Mouse (Mus musculus) neural tube, embryonic 14.5 days (tissue): ENCODE results near the gene Fgfr2. TPM values are rescaled to one million over a fixed set of nuclear protein-coding genes. Genes with fewer than 3 reads are reported as not detected.

Experiments used
- ATAC-seq: fragments of 200-750 bp; cut with Nextera tagmentation; 2 replicates; pipeline ENCODE4 v1.8.0; 2017; ENCODE audit warnings: low read depth, mild to moderate bottlenecking, moderate TSS enrichment, moderate library complexity
- H3K27ac ChIP-seq: fragments of 300-500 bp; sonication (generic); 2 replicates; pipeline ENCODE4 v1.5.1; 2014; ENCODE audit warnings: low read depth, mild to moderate bottlenecking, control low read depth, low read length, moderate library complexity, mixed read lengths
- H3K27me3 ChIP-seq: fragments of 300-500 bp; sonication (generic); 2 replicates; pipeline ENCODE4 v1.6.1; 2014; ENCODE audit warnings: low read length; ENCODE audit not compliant: control insufficient read depth, insufficient read depth
- H3K36me3 ChIP-seq: fragments of 300-500 bp; sonication (generic); 2 replicates; pipeline ENCODE4 v1.6.1; 2014; ENCODE audit warnings: low read length, mixed read lengths; ENCODE audit not compliant: control insufficient read depth, insufficient read depth
- H3K4me1 ChIP-seq: fragments of 300-500 bp; sonication (generic); 2 replicates; pipeline ENCODE4 v1.6.1; 2014; ENCODE audit warnings: low read length; ENCODE audit not compliant: control insufficient read depth, insufficient read depth
- H3K4me2 ChIP-seq: fragments of 300-500 bp; sonication (generic); 2 replicates; pipeline ENCODE4 v1.6.1; 2014; ENCODE audit warnings: mild to moderate bottlenecking, low read depth, low read length, control low read depth
- H3K4me3 ChIP-seq: fragments of 300-500 bp; sonication (generic); 2 replicates; pipeline ENCODE4 v1.5.1; 2014; ENCODE audit warnings: low read depth, low read length, control low read depth, mixed read lengths
- H3K9ac ChIP-seq: fragments of 300-500 bp; sonication (generic); replicated peaks from 2 replicates; pipeline ENCODE4 v1.6.1; 2014; ENCODE audit warnings: low read depth, mild to moderate bottlenecking, control low read depth, low read length, mixed read lengths
- H3K9me3 ChIP-seq: fragments of 300-500 bp; sonication (generic); 2 replicates; pipeline ENCODE4 v1.6.1; 2016; ENCODE audit warnings: low read length; ENCODE audit not compliant: control insufficient read depth
- WGBS: fragments of 180-500 bp; shearing (Covaris S2); extraction: QIAGEN DNeasy Blood & Tissue Kit; methylation state at CpG from one replicate; pipeline ENCODE4 v1.1.7; 2014; 5-methylcytosine and 5-hydroxymethylcytosine counted together
- polyA plus RNA-seq: library from polyadenylated mRNA; unstranded; fragments of >200 nt; fragmentation: Nextera tagmentation; extraction: Ambion mirVana; gene quantifications from 2 replicates; pipeline ENCODE4 v1.2.1, GENCODE M21; 2014

Fgfr2 gene
- polyA plus RNA-seq, 1 experiment from 2014 or later = 28.1 TPM

DNA sequence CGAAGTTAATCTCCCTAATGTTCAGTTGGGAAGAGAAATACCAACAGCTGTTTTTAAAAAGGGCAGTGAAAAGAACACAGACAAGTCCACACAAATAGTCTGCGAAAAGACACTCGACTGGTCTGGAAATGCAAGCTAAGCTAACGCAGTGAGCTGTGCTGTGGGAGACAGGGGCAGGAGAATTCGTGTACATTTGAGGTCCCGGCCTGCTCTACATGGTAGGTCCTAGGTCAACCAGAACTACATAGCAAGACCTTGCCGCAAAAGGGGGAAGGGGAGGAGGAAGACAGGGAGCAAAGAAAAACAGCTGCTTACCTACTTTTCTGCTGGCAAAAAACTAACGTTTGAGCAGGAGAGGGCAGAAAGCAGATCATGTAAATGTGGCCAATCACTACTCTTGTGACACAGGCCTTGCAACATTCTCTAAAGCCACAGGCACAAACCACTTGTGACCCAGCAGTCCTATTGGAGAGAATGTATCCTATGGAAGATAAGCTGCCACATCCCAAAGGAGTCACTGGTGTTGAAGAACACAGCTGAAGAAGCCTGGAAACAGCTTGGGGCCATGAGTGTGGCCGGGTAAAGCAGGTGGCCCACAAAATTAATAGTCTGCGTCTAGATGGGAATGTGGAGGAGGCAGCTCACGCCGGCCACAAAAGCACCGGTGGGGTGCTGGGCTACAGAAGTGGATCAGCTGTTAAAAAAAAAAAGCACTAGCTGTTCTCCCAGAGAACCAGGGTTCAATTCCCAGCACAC lies 396.9 kb downstream of the Fgfr2 start:
- no peak overlapping the region for H3K4me2 ChIP-seq
- no peaks in the 10 kb centered on the region for H3K4me1 ChIP-seq
- H3K27ac ChIP-seq = no peak overlapping the region

DNA sequence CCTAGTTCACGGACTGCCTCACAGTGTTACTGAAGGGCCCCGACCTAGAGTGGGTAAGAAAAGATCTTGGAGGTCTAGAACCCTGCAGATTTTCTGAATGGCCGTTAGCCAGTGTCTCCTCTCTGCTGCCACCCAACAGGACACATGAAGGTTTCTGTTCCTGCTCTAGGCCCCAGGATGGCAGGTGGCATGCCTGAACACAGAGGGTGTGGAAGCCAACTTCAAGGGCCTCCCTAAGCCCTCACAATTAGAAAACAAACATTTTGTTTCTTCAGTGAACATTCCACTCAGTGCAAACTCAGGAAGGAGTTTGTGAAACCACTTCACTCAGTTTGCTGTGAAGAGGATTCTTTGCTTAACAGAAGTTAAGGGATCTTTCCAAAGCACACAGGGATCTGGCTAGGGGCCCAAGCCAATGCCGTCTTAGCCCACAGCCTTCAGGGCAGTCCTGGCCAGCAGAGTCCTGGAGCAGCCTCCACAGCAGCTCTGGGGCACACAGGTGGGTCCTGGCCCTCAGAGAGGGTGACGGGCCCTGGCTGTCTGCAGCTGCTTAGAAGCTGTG lies 398.6 kb downstream of the Fgfr2 start:
- no peaks in the 10 kb centered on the region for H3K36me3 ChIP-seq
- ATAC-seq = no peak
- H3K27ac ChIP-seq = no peak overlapping the region
- no peaks in the 10 kb centered on the region for H3K4me1 ChIP-seq
- H3K4me2 ChIP-seq = no peak overlapping the region
- H3K27me3 ChIP-seq = no peaks in the 10 kb centered on the region
- no peak overlapping the region for H3K9ac ChIP-seq
- H3K9me3 ChIP-seq = no peaks in the 10 kb centered on the region
- WGBS = 87% methylated on average over 5 of the region's 5 CpGs
- no peak overlapping the region for H3K4me3 ChIP-seq

More for the DNA sequence above, 396.9 kb downstream of the Fgfr2 start:
- ATAC-seq = no peak
- Histone ChIP-seq H3K9ac (no peak overlapping the region), H3K9me3 (no peaks in the 10 kb centered on the region), H3K27me3 (no peaks in the 10 kb centered on the region), H3K36me3 (no peaks in the 10 kb centered on the region), H3K4me3 (no peak overlapping the region)
- WGBS = 63% methylated on average over 13 of the region's 13 CpGs

DNA sequence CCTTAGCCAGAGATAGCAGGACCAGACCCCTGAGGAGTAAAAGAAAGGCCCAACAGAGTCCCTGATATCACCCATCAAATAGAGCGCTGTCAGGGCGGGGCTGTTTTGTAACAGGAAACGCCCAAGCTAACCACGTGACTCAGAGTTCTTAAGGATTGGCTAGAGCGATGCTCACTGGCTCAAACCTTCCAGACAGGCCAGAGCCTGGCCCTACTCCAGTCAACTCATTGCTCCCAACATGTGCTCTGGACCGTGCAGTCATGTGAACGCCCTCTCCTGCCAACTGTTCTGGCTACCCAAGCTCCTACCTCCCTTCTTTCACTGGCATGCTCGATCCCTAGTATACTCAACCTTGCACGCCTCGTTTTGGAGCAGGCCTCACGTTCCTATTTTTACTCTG lies 399.2 kb downstream of the Fgfr2 start:
- ATAC-seq = no peak
- H3K4me1 ChIP-seq = no peaks in the 10 kb centered on the region
- no peaks in the 10 kb centered on the region for H3K36me3 ChIP-seq
- H3K27ac ChIP-seq = no peak overlapping the region
- H3K9ac ChIP-seq = no peak overlapping the region
- no peak overlapping the region for H3K4me3 ChIP-seq
- no peak overlapping the region for H3K4me2 ChIP-seq
- no peaks in the 10 kb centered on the region for H3K9me3 ChIP-seq
- no peaks in the 10 kb centered on the region for H3K27me3 ChIP-seq
- WGBS = 84% methylated on average over 11 of the region's 11 CpGs

DNA sequence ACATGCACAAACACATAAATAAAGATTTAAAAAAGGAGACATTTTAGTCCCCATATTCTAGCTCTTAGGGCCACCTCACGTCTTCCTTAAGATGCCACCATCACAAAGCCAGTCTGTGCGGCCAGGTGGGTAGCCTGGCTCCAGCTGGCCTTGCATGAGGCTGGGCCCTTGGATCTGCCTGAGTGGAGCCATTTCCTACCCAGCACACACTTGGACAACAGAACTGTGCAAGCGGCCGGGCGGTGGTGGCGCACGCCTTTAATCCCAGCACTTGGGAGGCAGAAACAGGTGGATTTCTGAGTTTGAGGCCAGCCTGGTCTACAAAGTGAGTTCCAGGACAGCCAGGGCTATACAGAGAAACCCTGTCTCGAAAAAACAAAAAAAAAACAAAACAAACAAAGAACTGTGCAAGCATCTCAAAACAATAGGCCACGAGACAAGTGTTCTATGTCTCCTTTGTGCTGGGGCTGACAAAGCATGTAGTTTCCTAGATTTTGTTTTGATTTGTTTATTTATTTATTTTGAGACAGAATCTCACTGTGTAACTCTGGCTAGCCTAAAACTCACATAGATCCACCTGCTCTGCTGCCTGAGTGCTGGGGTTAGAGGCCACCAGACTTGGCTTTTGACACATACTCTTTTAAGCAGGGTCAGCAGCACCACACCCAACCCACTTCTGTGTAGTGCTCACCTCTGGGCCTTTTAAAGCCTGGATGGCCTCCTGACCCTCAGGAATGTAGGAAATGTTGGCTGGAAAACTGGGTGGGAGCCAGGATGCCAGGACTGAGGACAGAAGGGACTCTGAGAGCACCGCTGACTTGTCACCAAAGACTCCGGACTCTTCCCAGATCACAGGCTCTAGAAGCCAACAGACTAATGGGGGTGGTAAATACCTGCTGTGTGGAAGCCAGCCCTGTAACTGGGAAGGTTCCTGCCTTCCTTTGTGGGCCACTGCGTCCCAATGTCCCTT lies 400.5 kb downstream of the Fgfr2 start:
- no peak overlapping the region for H3K4me3 ChIP-seq
- no peaks in the 10 kb centered on the region for H3K9me3 ChIP-seq
- H3K27ac ChIP-seq = no peak overlapping the region
- no peaks in the 10 kb centered on the region for H3K36me3 ChIP-seq
- no peak overlapping the region for H3K9ac ChIP-seq
- no peaks in the 10 kb centered on the region for H3K4me1 ChIP-seq
- 85% methylated on average over 12 of the region's 12 CpGs for WGBS
- H3K4me2 ChIP-seq = no peak overlapping the region
- H3K27me3 ChIP-seq = no peaks in the 10 kb centered on the region
- ATAC-seq = no peak

DNA sequence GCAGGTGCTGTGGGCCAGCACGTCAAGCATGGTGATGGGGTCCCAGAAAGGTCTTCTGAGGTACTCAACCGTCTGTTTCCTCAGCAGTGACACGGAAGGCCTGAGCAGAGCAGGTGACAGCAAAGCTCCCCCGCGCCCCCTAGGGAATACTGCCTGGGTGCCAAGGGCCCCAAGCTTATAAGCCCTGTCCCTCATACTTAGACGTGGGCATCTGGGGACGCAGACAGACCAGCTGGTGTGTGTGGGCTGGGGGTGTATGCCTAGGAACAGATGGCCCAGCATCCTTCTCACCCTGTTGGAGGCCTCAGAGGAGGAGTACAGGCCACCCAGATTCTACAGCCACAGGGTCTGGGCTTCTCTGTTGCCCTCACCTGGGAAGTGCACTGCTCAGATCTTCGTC lies 402.6 kb downstream of the Fgfr2 start:
- H3K36me3 ChIP-seq = peaks cover 1% of the 10 kb centered on the region; the same call in 1 of the 2 replicates
- ATAC-seq = no peak; the same call in 1 of the 2 replicates
- no peak overlapping the region for H3K27ac ChIP-seq
- H3K4me2 ChIP-seq = no peak overlapping the region
- no peak overlapping the region for H3K9ac ChIP-seq
- 74% methylated on average over 8 of the region's 8 CpGs for WGBS
- H3K4me3 ChIP-seq = no peak overlapping the region
- no peaks in the 10 kb centered on the region for H3K9me3 ChIP-seq
- no peaks in the 10 kb centered on the region for H3K4me1 ChIP-seq
- no peaks in the 10 kb centered on the region for H3K27me3 ChIP-seq

DNA sequence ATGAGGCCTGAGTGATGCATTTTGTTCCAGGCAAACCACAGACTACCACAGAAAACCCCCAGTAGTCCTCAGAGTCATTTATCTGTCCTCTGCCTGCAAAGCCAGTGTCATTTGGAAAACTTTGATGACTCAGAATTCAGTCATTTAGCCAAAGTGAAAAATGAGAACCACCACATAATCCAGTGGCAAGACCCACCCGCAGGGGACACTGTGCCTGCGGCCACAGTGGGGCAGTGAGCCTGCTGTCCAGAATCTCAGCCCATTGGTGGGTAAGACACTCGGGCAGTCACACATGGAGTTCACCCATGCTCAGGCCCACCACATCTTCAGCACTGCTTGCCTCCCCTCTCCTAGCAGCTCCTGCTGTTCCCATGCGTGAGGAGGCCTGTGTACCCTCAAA lies 403.6 kb downstream of the Fgfr2 start:
- no peak overlapping the region for H3K27ac ChIP-seq
- 87% methylated on average over 4 of the region's 4 CpGs for WGBS

DNA sequence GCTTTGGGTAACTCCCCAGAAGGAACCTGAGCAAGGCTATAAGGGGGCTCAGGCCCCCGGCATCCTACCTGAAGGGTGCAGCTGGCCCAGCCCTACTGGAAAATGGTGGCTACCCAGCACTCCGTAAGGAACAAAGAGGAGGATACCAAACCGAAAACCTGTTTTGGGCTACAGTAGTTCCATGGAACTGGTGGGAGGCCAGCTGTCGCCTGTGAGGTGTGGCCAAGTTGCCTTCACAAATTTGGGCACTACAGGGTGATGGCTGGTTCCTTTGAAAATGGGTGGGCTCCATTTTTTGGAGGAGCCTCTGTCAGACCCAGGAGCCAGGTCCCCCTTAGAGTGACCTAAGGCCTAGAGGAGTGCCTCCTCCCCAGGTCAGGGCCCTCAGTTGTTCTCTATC lies 407.9 kb downstream of the Fgfr2 start:
- H3K4me1 ChIP-seq = peaks cover 13% of the 10 kb centered on the region
- no peak overlapping the region for H3K9ac ChIP-seq
- H3K9me3 ChIP-seq = no peaks in the 10 kb centered on the region
- no peak overlapping the region for H3K27ac ChIP-seq
- no peaks in the 10 kb centered on the region for H3K27me3 ChIP-seq
- 95% methylated on average over 4 of the region's 4 CpGs for WGBS
- H3K36me3 ChIP-seq = peaks cover 7% of the 10 kb centered on the region
- H3K4me3 ChIP-seq = no peak overlapping the region
- no peak for ATAC-seq
- no peak overlapping the region for H3K4me2 ChIP-seq

More for the DNA sequence above, 403.6 kb downstream of the Fgfr2 start:
- Histone ChIP-seq H3K4me2 (no peak overlapping the region), H3K27me3 (no peaks in the 10 kb centered on the region), H3K36me3 (peaks cover 7% of the 10 kb centered on the region), H3K9ac (no peak overlapping the region), H3K9me3 (no peaks in the 10 kb centered on the region), H3K4me3 (no peak overlapping the region), H3K4me1 (peaks cover 2% of the 10 kb centered on the region; the same call in 1 of the 2 replicates)
- no peak for ATAC-seq

DNA sequence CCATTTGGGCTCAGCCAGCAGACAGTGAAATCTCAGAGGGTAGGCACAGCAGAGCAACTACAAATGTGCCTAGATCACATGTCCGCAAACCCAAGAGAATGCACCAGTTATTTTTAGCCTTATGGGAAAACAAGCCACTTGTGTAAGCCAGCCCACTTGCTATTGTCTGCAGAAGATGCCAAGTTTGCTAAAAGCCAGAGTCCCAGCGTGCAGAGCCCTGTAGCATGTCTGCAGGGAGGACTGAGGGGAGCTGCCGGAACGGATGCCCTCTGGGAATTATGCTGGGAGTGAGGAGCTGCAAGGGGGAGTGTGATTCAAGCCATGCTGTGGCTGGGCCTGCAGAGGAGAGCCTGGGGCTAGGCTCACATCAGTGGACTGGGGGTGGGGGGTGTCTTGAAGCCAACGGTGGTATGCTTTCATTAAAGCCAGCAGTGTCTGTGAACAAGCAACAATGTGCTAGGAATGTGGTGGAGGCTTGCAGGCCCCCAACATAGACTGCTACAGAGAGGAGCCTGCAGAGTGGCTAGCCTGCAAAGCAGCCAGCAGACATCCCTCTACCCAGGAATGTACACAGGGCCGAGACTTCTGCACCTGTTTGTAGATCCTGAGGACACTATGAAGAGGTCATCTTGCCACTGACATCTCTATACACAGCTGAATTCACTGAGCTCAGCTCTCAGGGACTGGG lies 408.8 kb downstream of the Fgfr2 start:
- H3K9me3 ChIP-seq = no peaks in the 10 kb centered on the region
- peaks cover 7% of the 10 kb centered on the region for H3K36me3 ChIP-seq
- no peaks in the 10 kb centered on the region for H3K27me3 ChIP-seq
- peaks cover 13% of the 10 kb centered on the region for H3K4me1 ChIP-seq
- H3K4me2 ChIP-seq = no peak overlapping the region
- H3K4me3 ChIP-seq = no peak overlapping the region
- peak; percentile 55; the same call in 1 of the 2 replicates for ATAC-seq
- 36% methylated on average over 6 of the region's 6 CpGs for WGBS
- H3K27ac ChIP-seq = peak overlapping the region; percentile 34; the same call in 1 of the 2 replicates
- H3K9ac ChIP-seq = no peak overlapping the region
